In the genomic region with DNA sequence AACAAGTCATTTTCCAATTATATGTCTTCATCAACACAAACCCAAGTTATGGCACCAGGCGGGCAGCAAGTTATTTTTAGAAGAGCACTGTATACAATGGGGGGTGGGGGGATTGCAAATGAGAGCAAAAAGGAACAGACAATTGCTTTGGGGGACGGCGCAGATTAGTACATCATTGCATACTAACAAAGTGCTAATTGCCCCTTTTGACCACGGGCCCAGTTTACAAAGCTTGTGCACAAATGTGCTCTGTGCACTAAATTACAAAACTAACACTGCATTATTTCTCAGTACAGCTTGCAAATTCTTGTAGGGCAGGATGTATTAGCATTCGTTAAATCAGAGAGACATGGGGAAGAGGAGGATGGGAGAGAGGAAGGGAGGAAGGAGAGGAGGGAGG, we compare ENCODE assay signal across 11 mouse cellular contexts.
"Had no signal": no experiment of that assay in that cellular context is flagged by ENCODE, and none has a peak within 500 bp of the region (broad histone marks: within the 10 kb centered on the region; RNA-seq: fewer than 3 reads in every experiment).

No protein-coding gene starts in this region.

- H3K27ac ChIP-seq: kidney, embryonic 15.5 days; limb, embryonic 13.5 days; liver, embryonic 14.5 days; midbrain, embryonic 13.5 days had no signal

- H3K4me3 ChIP-seq: kidney, embryonic 15.5 days; limb, embryonic 13.5 days; midbrain, embryonic 13.5 days had no signal

- H3K27me3 ChIP-seq: kidney, embryonic 15.5 days; limb, embryonic 13.5 days had no signal

- H3K4me2 ChIP-seq: kidney, embryonic 15.5 days; limb, embryonic 13.5 days; midbrain, embryonic 13.5 days had no signal

- H3K4me1 ChIP-seq: kidney, embryonic 15.5 days; limb, embryonic 13.5 days had no signal

- DNase-seq: kidney, adult 18-20 months; kidney, postnatal 14 days; left cerebral cortex, postnatal 4 days; lung, adult 18-20 months; right cerebral cortex, postnatal 4 days; thymus, adult 18-20 months; thymus, postnatal 14 days had no signal

- ATAC-seq: midbrain, embryonic 13.5 days had no signal

- H3K9ac ChIP-seq: kidney, embryonic 15.5 days; limb, embryonic 13.5 days; liver, embryonic 14.5 days; midbrain, embryonic 13.5 days had no signal

- H3K9me3 ChIP-seq: kidney, embryonic 15.5 days; limb, embryonic 13.5 days; midbrain, embryonic 13.5 days had no signal

- H3K36me3 ChIP-seq: kidney, embryonic 15.5 days; limb, embryonic 13.5 days; midbrain, embryonic 13.5 days had no signal
